Mouse (Mus musculus) limb, embryonic 13.5 days (tissue): Measurements from ENCODE around the gene Prss53. TPM values are rescaled to one million over a fixed set of nuclear protein-coding genes. Genes with fewer than 3 reads are reported as not detected.
"Not testable (repeated sequence)": the region's sequence is repeated elsewhere in the genome, so short reads cannot be mapped to it uniquely, and the experiment has no call there.

Experiments
- ATAC-seq: fragments of 200-750 bp; cut with Nextera tagmentation; 2 replicates; pipeline ENCODE4 v1.8.0; 2017; ENCODE audit warnings: low read depth, moderate number of reproducible peaks, moderate TSS enrichment; ENCODE audit not compliant: low FRiP score
- H3K27ac ChIP-seq: fragments of 300-500 bp; sonication (generic); 2 replicates; pipeline ENCODE4 v1.5.1; 2015; ENCODE audit warnings: inconsistent platforms, mild to moderate bottlenecking, moderate library complexity
- H3K27me3 ChIP-seq: fragments of 300-500 bp; sonication (generic); 2 replicates; pipeline ENCODE4 v1.6.1; 2015; ENCODE audit warnings: mild to moderate bottlenecking, inconsistent platforms
- H3K36me3 ChIP-seq: fragments of 300-500 bp; sonication (generic); 2 replicates; pipeline ENCODE4 v1.6.1; 2015; ENCODE audit warnings: inconsistent platforms, mild to moderate bottlenecking, moderate library complexity
- H3K4me1 ChIP-seq: fragments of 300-500 bp; sonication (generic); 2 replicates; pipeline ENCODE4 v1.6.1; 2015; ENCODE audit warnings: inconsistent platforms
- H3K4me2 ChIP-seq: fragments of 300-500 bp; sonication (generic); replicated peaks from 2 replicates; pipeline ENCODE4 v1.6.1; 2015; ENCODE audit warnings: inconsistent platforms, mild to moderate bottlenecking, moderate library complexity
- H3K4me3 ChIP-seq: fragments of 300-500 bp; sonication (generic); 2 replicates; pipeline ENCODE4 v1.5.1; 2015; ENCODE audit warnings: moderate library complexity, mild to moderate bottlenecking, inconsistent platforms
- H3K9ac ChIP-seq: fragments of 300-500 bp; sonication (generic); 2 replicates; pipeline ENCODE4 v1.6.1; 2015; ENCODE audit warnings: mild to moderate bottlenecking, inconsistent platforms
- H3K9me3 ChIP-seq: fragments of 300-500 bp; sonication (generic); 2 replicates; pipeline ENCODE4 v1.6.1; 2016; ENCODE audit warnings: inconsistent platforms
- WGBS: fragments of 180-500 bp; shearing (Covaris S2); methylation state at CpG from one replicate; pipeline ENCODE4 v1.1.7; 2015; 5-methylcytosine and 5-hydroxymethylcytosine counted together
- polyA plus RNA-seq: library from polyadenylated mRNA; unstranded; fragments of >200 nt; fragmentation: Nextera tagmentation; extraction: Ambion mirVana; gene quantifications from 2 replicates; pipeline ENCODE4 v1.2.1, GENCODE M21; 2015

The Prss53 gene
- polyA plus RNA-seq, 1 experiment from 2014 or later: 1.9 TPM

DNA sequence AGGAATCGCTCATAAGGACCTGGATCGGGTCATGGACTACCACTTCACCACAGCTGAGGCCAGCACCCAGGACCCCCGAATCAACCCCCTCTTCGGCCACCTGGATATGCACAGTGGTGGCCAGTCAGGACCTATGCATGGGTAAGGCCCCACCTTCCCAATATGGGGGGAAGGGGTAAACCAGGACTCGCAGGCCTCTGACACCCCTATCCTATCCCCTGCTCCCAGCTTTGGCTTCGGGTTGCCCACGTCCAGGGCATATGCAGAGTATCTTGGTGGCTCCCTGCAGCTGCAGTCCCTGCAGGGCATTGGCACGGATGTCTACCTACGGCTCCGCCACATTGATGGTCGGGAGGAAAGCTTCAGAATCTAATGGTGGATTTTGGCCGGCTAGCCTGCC, 17.2 kb upstream of the Prss53 start:
- Histone ChIP-seq H3K27me3 (no peaks in the 10 kb centered on the region), H3K4me2 (no peak overlapping the region), H3K4me1 (peaks cover 20% of the 10 kb centered on the region), H3K9me3 (no peaks in the 10 kb centered on the region), H3K4me3 (no peak overlapping the region), H3K27ac (no peak overlapping the region), H3K36me3 (peaks cover 50% of the 10 kb centered on the region), H3K9ac (no peak overlapping the region)
- no peak for ATAC-seq
- 93% methylated on average over 12 of the region's 12 CpGs for WGBS

DNA sequence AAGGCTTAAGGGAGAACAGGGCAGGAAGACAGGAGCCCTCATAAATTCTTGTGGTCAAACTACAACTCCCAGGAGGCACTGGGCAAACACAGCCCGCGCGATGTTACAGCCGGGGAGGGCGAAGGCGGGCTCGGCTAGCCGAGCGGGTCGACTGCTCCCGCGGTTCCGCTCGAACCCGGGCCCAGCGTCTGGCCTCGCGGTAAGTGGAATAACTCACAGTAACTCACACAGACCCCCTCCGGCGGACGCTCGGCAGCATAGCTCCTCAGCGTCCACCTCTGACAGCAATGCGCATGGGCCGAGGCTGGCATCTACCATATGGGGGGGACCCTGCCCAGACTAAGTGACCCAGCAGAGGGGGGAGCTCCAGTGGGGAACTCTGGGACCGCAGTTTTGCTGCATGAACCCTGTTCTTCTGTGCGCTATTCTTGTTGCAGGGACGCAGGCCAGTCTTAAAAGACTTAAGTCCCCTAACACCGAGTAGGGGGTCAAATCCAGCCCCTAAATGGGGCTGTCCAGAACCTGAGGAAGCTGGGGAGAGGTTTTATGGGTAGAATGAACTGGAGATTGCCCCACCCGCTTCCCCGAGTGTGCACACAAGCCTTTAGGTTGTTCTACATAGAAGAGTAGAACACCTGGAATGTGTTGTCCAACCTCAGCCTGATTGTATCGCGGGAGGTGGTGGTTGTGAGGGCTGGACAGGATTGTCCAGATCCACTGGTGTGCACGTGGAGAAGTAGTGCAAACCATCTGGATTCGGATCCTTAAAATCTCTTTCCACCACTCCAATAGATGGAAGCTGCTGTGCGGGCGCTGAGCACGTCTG, 13.4 kb upstream of the Prss53 start, which contains the start of gene Bckdk:
Gene Bckdk (plus strand): TSS at position 112 of the 826 bp plus-strand sequence.
- WGBS: 5% methylated on average over 38 of the region's 38 CpGs
- Histone ChIP-seq H3K9ac (peak within 1 kb of the TSS; percentile 83), H3K4me3 (peak within 1 kb of the TSS; percentile 60), H3K4me1 (peaks cover 12% of the 10 kb centered on the region), H3K9me3 (no peaks in the 10 kb centered on the region), H3K27ac (peak within 1 kb of the TSS; percentile 80), H3K36me3 (peaks cover 40% of the 10 kb centered on the region), H3K27me3 (peaks cover 5% of the 10 kb centered on the region; the same call in 1 of the 2 replicates), H3K4me2 (peak within 1 kb of the TSS; percentile 83)
- peak; percentile 91 for ATAC-seq

DNA sequence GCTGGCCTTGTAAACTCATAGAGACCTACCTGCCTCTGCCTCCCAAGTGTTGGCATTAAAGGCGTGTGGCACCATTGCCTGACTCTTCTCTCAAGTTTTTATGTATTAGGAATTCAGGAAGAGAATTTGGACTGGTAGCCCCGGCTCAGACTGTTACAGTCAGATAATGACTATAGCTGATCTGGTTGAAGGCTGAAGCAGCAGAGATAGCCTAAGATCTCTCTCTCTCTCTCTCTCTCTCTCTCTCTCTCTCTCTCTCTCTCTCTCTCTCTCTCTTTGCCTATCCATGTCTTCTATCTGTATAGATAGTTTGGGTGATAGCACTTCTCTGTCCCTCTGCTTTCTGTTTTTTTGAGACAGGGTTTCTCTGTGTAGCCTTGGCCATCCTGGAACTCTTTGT, 11.0 kb upstream of the Prss53 start:
- H3K9me3 ChIP-seq: no peaks in the 10 kb centered on the region
- H3K9ac ChIP-seq: no peak overlapping the region
- no peak overlapping the region for H3K4me3 ChIP-seq
- H3K36me3 ChIP-seq: peaks cover 16% of the 10 kb centered on the region
- ATAC-seq: no peak
- H3K4me1 ChIP-seq: peaks cover 12% of the 10 kb centered on the region
- H3K4me2 ChIP-seq: no peak overlapping the region
- H3K27me3 ChIP-seq: peaks cover 6% of the 10 kb centered on the region; the same call in 1 of the 2 replicates
- H3K27ac ChIP-seq: no peak overlapping the region
- 81% methylated on average over 2 of the region's 2 CpGs for WGBS

DNA sequence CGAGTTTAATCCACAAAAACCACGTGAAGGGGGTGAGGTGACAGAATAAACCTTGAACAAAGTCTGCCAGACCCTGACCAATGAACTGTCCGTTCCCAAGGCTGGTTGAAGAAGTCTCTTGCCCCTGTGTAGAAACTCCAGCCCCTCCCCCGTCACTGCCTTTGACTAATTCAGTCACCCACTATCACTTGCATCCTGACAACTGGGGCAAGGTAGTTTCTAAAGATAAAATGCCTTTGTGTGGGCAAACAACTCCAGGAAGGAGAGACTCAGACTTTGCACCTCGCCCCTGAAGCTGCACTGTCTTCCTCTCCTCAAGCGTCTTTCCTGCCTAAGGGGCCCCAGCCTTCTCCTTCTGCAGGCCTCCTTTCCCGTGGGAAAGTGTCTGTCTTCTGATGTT, 9.2 kb upstream of the Prss53 start:
- 47% methylated on average over 7 of the region's 7 CpGs for WGBS

DNA sequence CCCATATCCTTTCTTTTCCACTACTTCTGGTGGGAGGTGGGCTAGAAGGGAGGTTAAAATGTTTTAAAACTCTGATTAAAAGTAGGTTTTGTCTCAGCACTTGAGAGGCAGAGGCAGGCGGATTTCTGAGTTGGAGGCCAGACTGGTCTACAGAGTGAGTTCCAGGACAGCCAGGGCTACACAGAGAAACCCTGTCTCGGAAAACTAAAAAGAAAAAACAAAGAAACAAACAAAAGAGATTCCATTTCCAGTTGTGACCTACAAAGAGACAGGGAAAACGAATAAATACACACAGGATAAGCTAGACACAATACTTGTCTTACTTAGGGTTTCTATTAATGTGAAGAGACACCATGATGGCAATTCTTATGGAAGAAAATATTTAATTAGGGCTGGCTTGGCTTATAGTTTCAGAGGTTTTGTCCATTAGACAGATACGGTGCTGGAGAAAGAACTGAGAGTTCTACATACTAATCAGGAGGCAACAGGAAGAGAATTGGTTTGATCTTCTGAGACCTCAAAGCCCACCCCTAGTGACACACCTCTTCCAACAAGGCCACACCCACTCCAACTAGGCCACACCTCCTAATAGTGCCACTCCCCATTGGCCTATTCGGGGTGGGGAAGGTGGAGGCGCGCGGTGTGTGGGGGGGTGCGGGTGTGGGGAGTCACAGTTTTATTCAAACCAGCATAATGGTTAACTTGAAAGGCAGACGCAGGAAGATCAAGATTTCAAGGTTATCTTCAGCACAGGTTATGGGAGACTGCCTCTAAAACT, 7.6 kb upstream of the Prss53 start:
- Histone ChIP-seq H3K4me1 (peaks cover 11% of the 10 kb centered on the region), H3K4me2 (no peak overlapping the region), H3K9ac (peak overlapping the region; percentile 40; the same call in 1 of the 2 replicates), H3K27me3 (peaks cover 6% of the 10 kb centered on the region; the same call in 1 of the 2 replicates), H3K4me3 (no peak overlapping the region), H3K9me3 (no peaks in the 10 kb centered on the region), H3K36me3 (peaks cover 6% of the 10 kb centered on the region; the same call in 1 of the 2 replicates), H3K27ac (no peak overlapping the region)
- ATAC-seq: no peak
- 31% methylated on average over 10 of the region's 10 CpGs for WGBS

More for the DNA sequence above, 9.2 kb upstream of the Prss53 start:
- Histone ChIP-seq H3K27me3 (peaks cover 6% of the 10 kb centered on the region; the same call in 1 of the 2 replicates), H3K4me1 (peaks cover 9% of the 10 kb centered on the region), H3K4me2 (no peak overlapping the region), H3K36me3 (no peaks in the 10 kb centered on the region), H3K9me3 (no peaks in the 10 kb centered on the region), H3K9ac (no peak overlapping the region), H3K4me3 (no peak overlapping the region), H3K27ac (no peak overlapping the region)
- ATAC-seq: no peak

DNA sequence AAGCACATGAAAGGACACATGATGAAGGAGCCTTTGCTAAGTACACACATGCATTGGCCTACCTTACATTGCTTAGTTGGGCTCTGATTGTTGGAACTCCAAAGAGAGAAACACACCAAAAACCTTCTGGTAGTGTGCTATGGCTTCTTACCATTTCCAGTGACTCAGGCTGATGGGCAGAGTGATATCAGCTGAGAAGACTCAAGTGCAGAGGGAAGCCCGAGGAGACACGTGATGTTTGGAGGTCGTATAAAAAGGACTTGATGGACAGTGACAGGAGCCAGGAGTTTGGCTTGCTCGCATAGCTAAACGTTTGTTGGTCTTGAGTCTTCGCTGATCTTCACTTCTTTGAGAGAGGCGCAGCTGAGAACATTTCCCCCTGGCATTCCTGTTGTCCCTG, 6.8 kb upstream of the Prss53 start:
- Histone ChIP-seq H3K4me2 (no peak overlapping the region), H3K9me3 (no peaks in the 10 kb centered on the region), H3K9ac (no peak overlapping the region), H3K27ac (no peak overlapping the region), H3K27me3 (peaks cover 6% of the 10 kb centered on the region; the same call in 1 of the 2 replicates), H3K36me3 (peaks cover 15% of the 10 kb centered on the region), H3K4me3 (no peak overlapping the region), H3K4me1 (peaks cover 11% of the 10 kb centered on the region)
- no peak for ATAC-seq
- WGBS: 90% methylated on average over 7 of the region's 7 CpGs

DNA sequence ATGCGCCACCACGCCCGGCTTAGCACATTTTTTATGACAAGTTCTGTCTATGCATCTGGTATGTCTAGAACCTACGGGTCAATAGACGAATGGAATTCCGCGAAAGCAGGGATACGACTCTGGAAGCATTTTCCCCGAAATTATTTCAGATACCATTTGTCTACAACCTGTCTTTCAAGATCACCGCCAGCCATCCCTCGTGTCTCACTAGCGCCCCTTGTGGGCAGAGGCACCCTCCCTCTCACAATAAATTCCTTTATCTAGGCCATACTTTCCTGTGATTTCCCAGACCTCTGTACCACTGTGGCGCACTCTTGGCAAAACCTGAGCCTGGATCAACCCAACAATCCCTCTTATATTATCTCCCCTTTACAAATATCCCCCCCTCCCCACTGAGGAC, 5.6 kb upstream of the Prss53 start:
- 63% methylated on average over 13 of the region's 13 CpGs for WGBS
- no peak for ATAC-seq
- no peak overlapping the region for H3K9ac ChIP-seq
- peaks cover 6% of the 10 kb centered on the region; the same call in 1 of the 2 replicates for H3K27me3 ChIP-seq
- H3K4me3 ChIP-seq: no peak overlapping the region
- no peak overlapping the region for H3K27ac ChIP-seq
- peaks cover 25% of the 10 kb centered on the region for H3K36me3 ChIP-seq
- H3K9me3 ChIP-seq: no peaks in the 10 kb centered on the region
- H3K4me1 ChIP-seq: peaks cover 11% of the 10 kb centered on the region
- H3K4me2 ChIP-seq: no peak overlapping the region

DNA sequence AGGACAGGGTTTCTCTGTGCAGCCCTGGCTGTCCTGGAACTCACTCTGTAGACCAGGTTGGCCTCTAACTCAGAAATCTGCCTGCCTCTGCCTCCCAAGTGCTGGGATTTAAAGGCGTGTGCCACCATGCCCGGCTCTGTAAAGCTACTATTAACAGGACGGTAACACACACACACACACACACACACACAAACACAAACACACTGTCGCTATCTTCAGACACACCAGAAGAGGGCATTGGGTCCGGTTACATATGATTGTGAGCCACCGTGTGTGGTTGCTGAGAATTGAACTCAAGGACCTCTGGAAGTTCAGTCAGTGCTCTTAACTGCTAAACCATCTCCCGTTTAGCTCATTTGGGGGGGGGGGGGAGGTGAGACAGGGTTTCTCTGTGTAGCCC, 5.1 kb upstream of the Prss53 start:
- WGBS: 73% methylated on average over 7 of the region's 7 CpGs
- Histone ChIP-seq H3K36me3 (peaks cover 28% of the 10 kb centered on the region), H3K4me1 (peaks cover 11% of the 10 kb centered on the region), H3K4me2 (peak overlapping the region; percentile 83), H3K27ac (0 out of 2 replicates have a peak overlapping the region, but pooled peaks have one; percentile 6), H3K4me3 (peak overlapping the region; percentile 64)
- not testable (repeated sequence) for H3K27me3 ChIP-seq, ATAC-seq, H3K9me3 ChIP-seq, H3K9ac ChIP-seq

DNA sequence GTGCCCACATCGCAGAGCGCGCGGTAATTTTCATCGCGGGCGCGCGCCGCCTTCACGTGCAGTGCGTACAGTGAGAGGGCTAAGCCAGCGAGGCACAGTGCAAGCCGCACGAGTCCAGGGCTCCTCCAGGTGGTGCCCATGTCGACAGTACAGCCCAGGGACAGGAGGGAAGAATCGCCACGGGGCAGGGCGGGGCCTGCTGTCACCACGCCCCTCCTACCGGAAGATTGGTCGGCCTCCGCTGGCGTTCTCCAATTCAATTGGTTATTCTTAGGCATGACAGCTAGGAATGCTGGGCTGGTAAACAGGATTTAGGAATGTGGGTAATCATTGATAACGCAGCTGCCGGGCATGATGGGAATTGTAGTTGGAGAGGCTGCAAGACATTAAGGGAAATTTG, 4.7 kb upstream of the Prss53 start, which contains the start of the genes Gm21974 and Vkorc1:
Gene Gm21974 (minus strand): TSS at position 13 of the 400 bp plus-strand sequence.
Gene Vkorc1 (minus strand): TSS at position 176 of the 400 bp plus-strand sequence.
- ATAC-seq: peak; percentile 96
- Histone ChIP-seq H3K4me3 (peak within 1 kb of the TSS; percentile 64), H3K4me1 (peaks cover 15% of the 10 kb centered on the region), H3K9ac (peak within 1 kb of the TSS; percentile 81), H3K9me3 (no peaks in the 10 kb centered on the region), H3K27ac (peak within 1 kb of the TSS; percentile 69), H3K4me2 (peak within 1 kb of the TSS; percentile 83), H3K27me3 (peaks cover 6% of the 10 kb centered on the region; the same call in 1 of the 2 replicates), H3K36me3 (peaks cover 28% of the 10 kb centered on the region)
- WGBS: 0% methylated on average over 26 of the region's 26 CpGs

DNA sequence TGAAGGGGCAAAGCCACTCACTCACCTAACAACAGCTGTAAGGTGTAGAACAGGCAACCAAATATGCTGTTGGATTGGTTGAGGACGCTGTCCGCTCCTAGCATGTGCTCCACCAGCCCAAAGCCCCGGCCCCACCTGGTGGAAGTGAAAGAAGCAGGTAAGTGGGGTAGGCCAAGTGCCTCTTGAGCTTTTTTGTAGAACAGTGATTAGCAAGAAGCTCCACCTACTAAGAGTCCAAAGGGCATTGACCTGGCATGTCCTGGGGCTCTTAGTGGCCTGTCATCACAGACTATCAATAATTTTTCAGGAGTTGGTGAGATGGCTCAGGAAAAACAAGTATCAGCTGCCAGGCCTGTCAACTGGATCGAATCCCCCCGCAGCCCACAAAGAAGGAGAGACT, 3.7 kb upstream of the Prss53 start:
- Histone ChIP-seq H3K4me1 (peaks cover 15% of the 10 kb centered on the region), H3K4me2 (peak overlapping the region; percentile 83), H3K9ac (peak overlapping the region; percentile 81), H3K36me3 (peaks cover 35% of the 10 kb centered on the region), H3K9me3 (no peaks in the 10 kb centered on the region), H3K27me3 (peaks cover 4% of the 10 kb centered on the region; the same call in 1 of the 2 replicates), H3K4me3 (peak overlapping the region; percentile 64), H3K27ac (no peak overlapping the region)
- ATAC-seq: no peak
- 79% methylated on average over 5 of the region's 5 CpGs for WGBS

DNA sequence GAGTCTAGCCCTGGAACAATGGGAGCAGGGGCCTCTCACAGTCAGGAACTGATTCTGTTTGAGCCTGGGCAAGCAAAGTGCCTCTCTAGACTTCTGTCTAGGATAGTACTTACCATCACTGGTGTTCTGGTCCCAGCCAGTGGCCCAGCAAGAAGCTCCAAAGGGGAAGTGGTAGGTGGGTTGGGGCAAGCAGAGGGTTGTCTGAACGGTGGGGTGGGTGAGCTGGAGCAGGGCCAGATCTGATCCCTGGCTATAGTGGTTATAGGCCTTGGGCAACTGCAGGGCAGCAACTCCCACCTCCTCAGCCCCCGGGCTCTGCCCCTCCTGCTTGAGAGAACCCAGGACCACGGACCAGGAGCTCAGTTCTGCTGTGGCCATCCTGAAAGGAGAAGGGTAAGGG, 1.9 kb downstream of the Prss53 start:
- WGBS: 73% methylated on average over 3 of the region's 3 CpGs
- ATAC-seq: no peak
- Histone ChIP-seq H3K9ac (no peak overlapping the region), H3K27ac (no peak overlapping the region), H3K4me1 (peaks cover 17% of the 10 kb centered on the region), H3K4me2 (no peak overlapping the region), H3K4me3 (no peak overlapping the region), H3K9me3 (no peaks in the 10 kb centered on the region), H3K27me3 (no peaks in the 10 kb centered on the region), H3K36me3 (peaks cover 88% of the 10 kb centered on the region)

DNA sequence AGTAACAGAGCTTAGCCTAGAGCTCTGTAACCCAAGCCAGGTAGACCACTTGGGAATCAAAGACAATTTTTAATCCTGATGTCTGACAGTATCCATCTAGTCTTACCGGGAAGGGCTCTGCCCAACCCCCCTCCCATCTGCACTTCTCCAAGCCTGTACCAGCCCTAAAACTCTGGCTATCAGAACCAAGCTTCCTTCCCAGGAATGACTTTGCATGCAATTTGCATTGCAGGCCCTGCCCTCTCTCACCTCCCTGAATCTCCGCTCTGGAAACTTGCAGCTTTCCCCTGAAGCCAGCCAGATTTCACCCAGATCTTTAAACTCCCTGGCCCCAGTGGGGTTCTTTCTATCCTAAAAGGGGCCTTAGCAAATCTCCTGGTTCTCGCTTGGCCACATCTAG, 3.0 kb downstream of the Prss53 start:
- no peak overlapping the region for H3K4me2 ChIP-seq
- H3K4me1 ChIP-seq: peaks cover 27% of the 10 kb centered on the region
- no peak overlapping the region for H3K9ac ChIP-seq
- WGBS: 78% methylated on average over 3 of the region's 3 CpGs
- no peaks in the 10 kb centered on the region for H3K27me3 ChIP-seq
- no peak for ATAC-seq
- no peak overlapping the region for H3K4me3 ChIP-seq
- no peak overlapping the region for H3K27ac ChIP-seq
- H3K36me3 ChIP-seq: peaks cover 88% of the 10 kb centered on the region
- no peaks in the 10 kb centered on the region for H3K9me3 ChIP-seq
